Mouse (Mus musculus) forebrain, postnatal 0 days (tissue): Measurements from ENCODE around the gene Ube2m. TPM values are rescaled to one million over a fixed set of nuclear protein-coding genes. Genes with fewer than 3 reads are reported as not detected.

Source experiments
- ATAC-seq: fragments of 200-750 bp; cut with Nextera tagmentation; 2 replicates; pipeline ENCODE4 v1.8.0; 2017; ENCODE audit warnings: mild to moderate bottlenecking, moderate library complexity
- DNase-seq: peaks from one replicate; pipeline ENCODE4 v3.0.0-alpha.2; 2015
- H3K27ac ChIP-seq: fragments of 300-500 bp; sonication (generic); 2 replicates; pipeline ENCODE4 v1.5.1; 2014; ENCODE audit warnings: low read depth, mild to moderate bottlenecking, antibody characterized with exemption, low read length, moderate library complexity, mixed read lengths
- H3K27me3 ChIP-seq: fragments of 300-500 bp; sonication (generic); 2 replicates; pipeline ENCODE4 v1.6.1; 2014; ENCODE audit warnings: mild to moderate bottlenecking, low read length, mixed read lengths; ENCODE audit not compliant: insufficient read depth
- H3K36me3 ChIP-seq: fragments of 300-500 bp; sonication (generic); 2 replicates; pipeline ENCODE4 v1.6.1; 2014; ENCODE audit warnings: mild to moderate bottlenecking, moderate library complexity; ENCODE audit not compliant: insufficient read depth
- H3K4me1 ChIP-seq: fragments of 300-500 bp; sonication (generic); 2 replicates; pipeline ENCODE4 v1.6.1; 2014; ENCODE audit warnings: antibody characterized with exemption; ENCODE audit not compliant: insufficient read depth
- H3K4me2 ChIP-seq: fragments of 300-500 bp; sonication (generic); 2 replicates; pipeline ENCODE4 v1.6.1; 2014; ENCODE audit warnings: low read depth, mild to moderate bottlenecking, moderate library complexity
- H3K4me3 ChIP-seq: fragments of 300-500 bp; sonication (generic); 2 replicates; pipeline ENCODE4 v1.5.1; 2014; ENCODE audit warnings: low read depth, low read length, mixed read lengths
- H3K9ac ChIP-seq: fragments of 300-500 bp; sonication (generic); 2 replicates; pipeline ENCODE4 v1.6.1; 2014; ENCODE audit warnings: mild to moderate bottlenecking
- H3K9me3 ChIP-seq: fragments of 300-500 bp; sonication (generic); 2 replicates; pipeline ENCODE4 v1.6.1; 2016; ENCODE audit warnings: low read length
- CTCF ChIP-seq: sonication (generic); IDR thresholded peaks from 2 replicates; pipeline ENCODE4 v1.5.1; 2016; ENCODE audit warnings: antibody characterized with exemption, control low read depth, low read depth
- WGBS: fragments of 180-500 bp; shearing (Covaris S2); extraction: QIAGEN DNeasy Blood & Tissue Kit; methylation state at CpG from one replicate; pipeline ENCODE4 v1.1.7; 2014; 5-methylcytosine and 5-hydroxymethylcytosine counted together
- polyA plus RNA-seq: library from polyadenylated mRNA; unstranded; fragments of >200 nt; fragmentation: Nextera tagmentation; extraction: Ambion mirVana; gene quantifications from 2 replicates; pipeline ENCODE4 v1.2.1, GENCODE M21; 2015
- total RNA-seq: library from RNA; depleted of rRNA; stranded (reverse); fragments of >200 nt; gene quantifications from 2 replicates; pipeline ENCODE4 v1.2.3, GENCODE M21; 2014

The Ube2m gene
- total and polyA plus RNA-seq, 2 experiments from 2014 or later: 130 to 336 TPM

DNA sequence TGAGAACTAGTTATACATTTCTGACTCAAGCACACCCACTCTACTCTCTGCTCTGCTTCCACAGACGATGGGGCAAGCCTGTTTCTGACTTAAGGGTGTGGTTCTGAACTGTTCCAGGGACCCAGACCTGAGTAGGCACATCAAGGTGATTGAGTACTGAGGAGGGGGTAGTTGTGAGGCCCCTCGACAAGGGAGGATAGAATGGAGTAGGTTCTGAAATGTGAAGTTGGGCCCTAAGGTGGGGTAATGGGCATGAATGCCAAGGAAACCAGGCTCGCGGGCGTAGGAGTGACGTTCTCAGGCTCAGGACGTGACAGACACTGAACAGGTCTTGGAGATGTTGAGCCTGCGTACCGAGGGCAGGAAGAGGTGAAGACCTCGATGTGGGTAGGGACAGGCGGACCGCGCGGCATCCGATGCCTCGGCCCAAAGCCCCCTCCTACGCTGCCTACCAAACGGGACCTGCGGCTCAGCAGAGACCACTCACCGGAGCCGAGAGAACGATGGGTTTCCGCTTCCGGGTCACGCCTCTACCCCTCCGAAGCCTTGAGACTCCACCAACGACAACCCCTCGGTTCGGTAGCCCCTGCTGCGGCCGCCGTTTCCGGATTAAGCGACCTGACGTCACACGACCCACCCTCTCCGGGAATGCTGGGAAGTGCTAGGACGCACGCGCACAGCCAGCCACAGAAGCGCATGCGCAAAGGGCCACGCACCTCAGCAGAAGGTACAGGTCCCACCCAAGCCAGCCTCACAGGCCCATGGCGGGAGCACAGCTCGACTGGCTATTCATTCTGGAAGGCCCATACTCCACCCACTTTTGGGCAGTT is 3.7 kb downstream of the Ube2m start, which contains the start of gene Chmp2a:
TSS of gene Chmp2a (minus strand) at position 660 of the 830 bp plus-strand sequence.
- H3K4me1 ChIP-seq: peaks cover 21% of the 10 kb centered on the region
- peak within 1 kb of the TSS; percentile 76 for H3K9ac ChIP-seq
- H3K36me3 ChIP-seq: peaks cover 55% of the 10 kb centered on the region
- peak; percentile 98 for DNase-seq
- WGBS: under 1% methylated on average over 45 of the region's 45 CpGs
- H3K9me3 ChIP-seq: no peaks in the 10 kb centered on the region
- H3K4me3 ChIP-seq: peak within 1 kb of the TSS; percentile 50
- peak within 1 kb of the TSS; percentile 90 for H3K4me2 ChIP-seq
- peak within 1 kb of the TSS; percentile 91 for H3K27ac ChIP-seq
- ATAC-seq: peak; percentile 81
- TF ChIP-seq CTCF: no peak
- no peaks in the 10 kb centered on the region for H3K27me3 ChIP-seq

DNA sequence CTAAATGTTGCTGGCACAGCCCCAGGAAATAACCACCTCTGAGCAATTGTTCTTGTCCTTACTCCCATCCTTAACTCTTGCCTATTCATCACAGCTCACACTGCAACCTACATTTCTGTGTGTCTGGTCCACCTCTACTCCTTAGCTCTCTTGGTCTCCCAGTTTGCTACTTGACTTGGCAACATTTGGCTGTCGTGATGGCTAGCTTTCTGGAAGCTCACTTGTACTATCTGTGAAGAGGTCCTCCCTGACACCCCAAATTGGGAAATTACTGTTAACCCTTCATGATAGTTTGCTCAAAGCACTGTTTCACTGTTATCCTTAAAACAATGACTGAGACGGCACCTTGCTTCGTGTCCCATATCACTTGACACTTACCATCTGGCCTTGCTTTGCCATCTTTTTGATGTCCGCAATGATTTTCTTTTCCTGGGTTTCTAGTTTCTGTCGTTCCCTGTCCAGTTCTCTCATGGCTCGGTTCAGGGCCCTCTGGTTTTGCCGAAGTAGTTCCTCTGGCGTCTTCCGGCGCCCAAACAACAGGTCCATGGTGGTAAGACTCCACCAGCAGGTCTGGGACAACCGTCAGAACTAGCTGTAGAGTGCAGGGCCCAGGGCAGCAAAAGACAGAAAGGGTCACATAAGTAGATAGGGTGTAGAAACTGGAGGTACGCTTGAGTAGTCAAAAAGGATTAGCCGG is 4.5 kb downstream of the Ube2m start:
- Histone ChIP-seq H3K27me3 (no peaks in the 10 kb centered on the region), H3K27ac (peak overlapping the region; percentile 91), H3K4me3 (peak overlapping the region; percentile 50), H3K4me1 (peaks cover 17% of the 10 kb centered on the region), H3K9ac (peak overlapping the region; percentile 76), H3K36me3 (peaks cover 63% of the 10 kb centered on the region), H3K9me3 (no peaks in the 10 kb centered on the region), H3K4me2 (peak overlapping the region; percentile 90)
- WGBS: 53% methylated on average over 13 of the region's 13 CpGs
- DNase-seq (no peak), ATAC-seq (no peak)
- no peak for TF ChIP-seq CTCF

DNA sequence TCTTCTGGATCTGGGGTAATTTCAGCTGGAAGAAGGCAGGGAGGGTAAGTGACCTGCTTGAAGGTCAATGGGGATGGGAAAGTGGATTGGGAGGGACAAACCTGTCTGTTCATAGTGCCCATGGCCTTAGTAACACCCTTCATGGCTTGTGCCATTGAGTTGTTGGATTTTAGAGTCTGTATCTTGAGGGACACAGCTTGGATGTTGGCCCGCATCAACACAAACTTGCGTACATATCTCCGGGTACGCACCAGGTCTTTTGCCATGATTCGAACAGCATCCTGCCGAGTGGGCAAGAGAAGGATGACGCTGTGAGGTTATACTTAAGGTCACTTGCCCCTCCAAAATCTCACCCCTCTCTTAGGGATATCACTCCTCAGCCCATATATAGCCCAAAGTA is 5.5 kb downstream of the Ube2m start:
- DNase-seq: no peak
- Histone ChIP-seq H3K4me2 (no peak overlapping the region), H3K4me3 (no peak overlapping the region), H3K27ac (no peak overlapping the region), H3K9me3 (no peaks in the 10 kb centered on the region), H3K27me3 (no peaks in the 10 kb centered on the region), H3K4me1 (peaks cover 17% of the 10 kb centered on the region), H3K36me3 (peaks cover 74% of the 10 kb centered on the region), H3K9ac (no peak overlapping the region)
- 93% methylated on average over 7 of the region's 7 CpGs for WGBS
- TF ChIP-seq CTCF: no peak
- ATAC-seq: no peak

DNA sequence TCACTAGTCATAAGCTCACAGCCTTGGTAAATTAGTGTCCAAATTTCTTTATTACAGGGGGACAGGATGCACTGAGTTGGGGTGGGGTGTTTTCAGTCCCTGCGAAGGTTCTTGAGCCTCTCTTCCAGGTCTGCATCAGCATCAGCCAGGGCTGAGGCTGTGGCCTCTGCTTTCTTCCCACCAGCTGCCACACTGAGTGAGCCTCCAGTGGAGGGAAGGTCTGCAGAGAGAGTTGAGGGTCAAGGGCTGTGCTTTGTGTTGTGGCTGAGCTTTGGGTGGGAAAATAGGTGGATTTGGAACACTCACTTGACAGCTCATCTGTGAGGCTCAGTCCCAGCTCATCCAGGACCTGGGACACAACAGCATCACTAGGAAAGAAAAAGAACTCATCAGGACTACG is 6.1 kb downstream of the Ube2m start:
- Histone ChIP-seq H3K27ac (no peak overlapping the region), H3K9me3 (no peaks in the 10 kb centered on the region), H3K4me3 (no peak overlapping the region), H3K4me2 (no peak overlapping the region), H3K36me3 (peaks cover 79% of the 10 kb centered on the region), H3K4me1 (peaks cover 17% of the 10 kb centered on the region), H3K9ac (no peak overlapping the region), H3K27me3 (no peaks in the 10 kb centered on the region)
- no peak for TF ChIP-seq CTCF
- 85% methylated on average over 2 of the region's 2 CpGs for WGBS
- no peak for DNase-seq
- ATAC-seq: no peak

DNA sequence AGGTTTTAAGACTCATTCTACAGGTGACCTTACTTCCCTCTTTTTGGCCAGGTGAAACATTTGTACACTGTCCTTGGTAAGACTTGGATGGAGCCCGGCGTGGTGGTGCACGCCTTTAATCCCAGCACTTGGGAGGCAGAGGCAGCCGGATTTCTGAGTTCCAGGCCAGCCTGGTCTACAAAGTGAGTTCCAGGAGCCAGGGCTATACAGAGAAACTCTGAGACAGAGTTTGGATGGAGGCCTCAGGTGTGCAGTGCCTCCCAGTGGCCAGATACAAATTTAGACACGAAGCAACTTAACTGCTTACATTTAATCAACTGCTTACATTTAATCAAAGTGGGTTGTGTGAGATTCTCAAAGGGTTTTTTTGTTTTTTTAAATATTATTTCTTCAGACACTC is 7.0 kb downstream of the Ube2m start:
- H3K36me3 ChIP-seq: peaks cover 83% of the 10 kb centered on the region
- DNase-seq (no peak), ATAC-seq (no peak)
- H3K27me3 ChIP-seq: no peaks in the 10 kb centered on the region
- 67% methylated on average over 5 of the region's 5 CpGs for WGBS
- no peak overlapping the region for H3K27ac ChIP-seq
- no peak overlapping the region for H3K4me2 ChIP-seq
- H3K4me1 ChIP-seq: peaks cover 10% of the 10 kb centered on the region; the same call in 1 of the 2 replicates
- peak; percentile 57 for TF ChIP-seq CTCF
- no peak overlapping the region for H3K4me3 ChIP-seq
- H3K9me3 ChIP-seq: no peaks in the 10 kb centered on the region
- no peak overlapping the region for H3K9ac ChIP-seq

DNA sequence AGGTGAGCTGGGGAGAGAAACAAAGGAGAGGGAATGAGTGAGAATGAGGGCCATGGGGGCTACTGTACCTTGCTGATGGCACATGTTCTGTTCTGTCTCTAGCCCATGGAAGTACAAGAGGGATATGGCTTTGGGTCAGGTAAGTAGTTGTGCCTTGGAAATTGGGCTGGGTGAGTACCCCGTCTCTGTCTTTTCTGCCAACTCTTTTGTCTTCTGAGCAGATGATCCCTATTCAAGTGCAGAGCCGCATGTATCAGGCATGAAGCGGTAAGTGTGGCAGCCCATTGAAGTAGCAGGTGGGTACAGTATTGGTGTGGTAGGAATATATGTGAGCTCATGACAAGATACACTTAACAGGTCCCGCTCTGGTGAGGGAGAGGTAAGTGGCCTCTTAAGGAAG is 9.1 kb downstream of the Ube2m start:
- H3K9ac ChIP-seq: no peak overlapping the region
- WGBS: 89% methylated on average over 4 of the region's 4 CpGs
- no peak overlapping the region for H3K4me3 ChIP-seq
- no peaks in the 10 kb centered on the region for H3K27me3 ChIP-seq
- no peak for ATAC-seq
- no peak for DNase-seq
- peaks cover 71% of the 10 kb centered on the region for H3K36me3 ChIP-seq
- no peak for TF ChIP-seq CTCF
- peaks cover 15% of the 10 kb centered on the region for H3K4me1 ChIP-seq
- H3K4me2 ChIP-seq: no peak overlapping the region
- H3K9me3 ChIP-seq: no peaks in the 10 kb centered on the region
- H3K27ac ChIP-seq: no peak overlapping the region
